Mouse (Mus musculus) megakaryocyte, embryonic 14.5 days (primary cell): Measurements from ENCODE around the gene Rp9. TPM values are rescaled to one million over a fixed set of nuclear protein-coding genes. Genes with fewer than 3 reads are reported as not detected.
"Not testable (repeated sequence)": the region's sequence is repeated elsewhere in the genome, so short reads cannot be mapped to it uniquely, and the experiment has no call there.

Experiments used
- H3K27me3 ChIP-seq: replicated peaks from 2 replicates; pipeline ENCODE3; 2012; ENCODE audit warnings: inconsistent platforms
- H3K36me3 ChIP-seq: replicated peaks from 2 replicates; pipeline ENCODE3; 2012; ENCODE audit warnings: low read length, inconsistent platforms, mixed read lengths
- H3K4me1 ChIP-seq: 2 replicates; pipeline ENCODE4 v1.6.1; 2012; ENCODE audit warnings: inconsistent platforms
- H3K4me3 ChIP-seq: replicated peaks from 2 replicates; pipeline ENCODE3; 2012; ENCODE audit warnings: moderate library complexity, mild to moderate bottlenecking, inconsistent platforms
- H3K9me3 ChIP-seq: 2 replicates; pipeline ENCODE4 v1.6.1; 2012; ENCODE audit warnings: inconsistent platforms
- FLI1 ChIP-seq: IDR thresholded peaks from 2 replicates; pipeline ENCODE4 v1.6.1; 2012; ENCODE audit warnings: low read length, inconsistent platforms, mixed read lengths
- GATA1 ChIP-seq: IDR thresholded peaks from 3 replicates; pipeline ENCODE4 v1.6.1; 2012; ENCODE audit warnings: mixed read lengths, low read length, inconsistent platforms, borderline replicate concordance
- polyA plus RNA-seq: library from polyadenylated mRNA; stranded (reverse); fragments of >175 nt; gene quantifications from 2 replicates; pipeline ENCODE4 v1.2.3, GENCODE M21; 2012; ENCODE audit warnings: low replicate concordance; ENCODE audit not compliant: insufficient read depth

The Rp9 gene
- polyA plus RNA-seq, 1 experiment: 44.5 TPM

DNA sequence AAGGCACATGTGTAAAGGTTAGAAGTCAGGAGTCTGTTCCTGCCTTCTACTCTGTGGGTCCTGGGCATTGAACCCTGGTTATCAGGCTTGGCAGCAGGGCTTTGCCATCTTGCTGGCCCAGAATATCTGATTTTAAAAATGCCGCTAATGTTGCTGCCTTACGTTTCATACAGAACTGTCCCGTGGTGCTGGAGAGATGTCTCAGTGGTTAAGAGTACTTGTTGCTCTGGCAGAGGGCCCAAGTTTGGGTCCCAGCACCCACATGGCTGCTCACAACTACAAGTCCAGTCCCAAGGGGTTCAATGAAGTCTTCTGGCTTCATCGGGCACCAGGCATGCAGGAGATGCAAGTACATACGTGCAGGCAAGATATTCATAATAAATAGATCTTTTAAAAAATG is 3.3 kb downstream of the Rp9 start:
- Histone ChIP-seq H3K27me3 (no peaks in the 10 kb centered on the region), H3K36me3 (peaks cover 46% of the 10 kb centered on the region), H3K9me3 (no peaks in the 10 kb centered on the region), H3K4me3 (no peak overlapping the region), H3K4me1 (peaks cover 14% of the 10 kb centered on the region; the same call in 1 of the 2 replicates)
- TF ChIP-seq FLI1 (no peak), GATA1 (no peak)

DNA sequence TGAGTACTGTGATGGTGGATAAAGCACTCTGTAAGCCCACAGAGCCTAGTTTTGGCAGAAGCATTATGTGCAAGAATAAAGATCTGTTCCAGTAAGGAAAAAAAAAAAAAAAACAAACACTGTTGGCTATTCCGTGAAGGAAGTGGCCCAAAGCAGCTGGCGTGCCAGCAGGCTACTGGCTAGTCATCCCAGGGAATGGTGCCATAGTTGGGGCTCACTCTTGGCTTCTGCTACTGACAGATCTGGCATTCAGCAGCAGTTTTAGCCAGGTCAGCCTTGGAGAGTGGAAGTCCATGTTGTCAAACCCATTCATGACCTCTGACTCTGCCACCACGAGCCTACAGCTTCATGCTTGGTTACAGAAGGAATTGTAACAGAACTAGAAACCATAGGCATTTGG is 7.6 kb downstream of the Rp9 start:
- Histone ChIP-seq H3K9me3 (no peaks in the 10 kb centered on the region), H3K4me3 (no peak overlapping the region), H3K27me3 (no peaks in the 10 kb centered on the region), H3K36me3 (peaks cover 86% of the 10 kb centered on the region), H3K4me1 (peaks cover 23% of the 10 kb centered on the region)
- TF ChIP-seq GATA1 (no peak), FLI1 (no peak)

DNA sequence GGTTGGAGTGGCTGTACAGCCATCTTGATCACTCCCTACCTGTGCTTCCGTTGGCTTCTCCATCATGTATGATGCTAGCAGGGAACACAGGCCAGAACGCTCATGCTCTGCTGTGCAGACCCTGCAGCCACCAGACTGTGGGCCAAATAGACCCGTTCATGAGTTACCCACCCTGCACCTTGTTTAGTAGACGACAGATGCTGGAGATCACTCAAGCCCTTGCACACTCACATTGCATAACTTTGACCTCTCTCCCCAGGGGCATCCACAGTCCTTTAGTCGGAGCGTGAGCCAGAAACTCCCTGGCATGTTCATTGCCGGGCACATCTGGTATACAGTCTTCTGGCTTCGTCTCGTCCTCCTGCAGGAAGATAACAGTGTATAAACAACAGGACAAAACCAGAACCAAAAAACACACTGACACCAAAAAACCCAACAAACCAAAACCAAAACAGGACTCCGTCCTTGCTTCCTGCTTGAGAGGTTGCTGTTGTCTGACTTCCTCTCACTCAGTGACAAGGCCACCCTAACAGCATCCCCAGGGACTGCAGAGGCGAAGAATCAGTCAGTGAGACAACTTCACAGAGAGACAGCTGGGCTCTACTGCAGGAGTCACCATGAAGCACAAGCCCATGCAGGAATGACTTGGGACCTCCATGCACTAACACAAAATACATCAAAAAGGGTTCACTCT is 12.3 kb downstream of the Rp9 start:
- Histone ChIP-seq H3K9me3 (no peaks in the 10 kb centered on the region), H3K4me3 (no peak overlapping the region), H3K27me3 (no peaks in the 10 kb centered on the region), H3K4me1 (peaks cover 19% of the 10 kb centered on the region), H3K36me3 (peaks cover 97% of the 10 kb centered on the region)
- no peak for TF ChIP-seq FLI1
- TF ChIP-seq GATA1: no peak

DNA sequence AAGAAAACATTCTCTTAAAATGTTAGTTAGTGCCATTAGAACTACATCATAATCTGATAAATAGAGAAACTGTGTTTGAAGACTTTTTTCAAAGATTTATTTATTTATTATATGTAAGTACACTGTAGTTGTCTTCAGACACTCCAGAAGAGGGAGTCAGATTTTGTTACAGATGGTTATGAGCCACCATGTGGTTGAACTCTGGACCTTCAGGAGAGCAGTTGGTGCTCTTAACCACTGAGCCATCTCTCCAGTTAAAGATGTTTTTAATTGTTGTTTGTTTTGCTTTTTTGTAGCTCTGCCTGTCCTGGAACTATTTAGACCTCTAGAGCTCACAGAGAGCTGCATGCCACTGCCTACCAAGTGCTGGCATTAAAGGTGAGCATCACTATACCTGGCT is 14.5 kb downstream of the Rp9 start:
- H3K4me3 ChIP-seq: no peak overlapping the region
- H3K36me3 ChIP-seq: peaks cover 99% of the 10 kb centered on the region
- TF ChIP-seq FLI1 (no peak), GATA1 (no peak)
- peaks cover 19% of the 10 kb centered on the region for H3K4me1 ChIP-seq
- H3K27me3 ChIP-seq: no peaks in the 10 kb centered on the region
- H3K9me3 ChIP-seq: no peaks in the 10 kb centered on the region

DNA sequence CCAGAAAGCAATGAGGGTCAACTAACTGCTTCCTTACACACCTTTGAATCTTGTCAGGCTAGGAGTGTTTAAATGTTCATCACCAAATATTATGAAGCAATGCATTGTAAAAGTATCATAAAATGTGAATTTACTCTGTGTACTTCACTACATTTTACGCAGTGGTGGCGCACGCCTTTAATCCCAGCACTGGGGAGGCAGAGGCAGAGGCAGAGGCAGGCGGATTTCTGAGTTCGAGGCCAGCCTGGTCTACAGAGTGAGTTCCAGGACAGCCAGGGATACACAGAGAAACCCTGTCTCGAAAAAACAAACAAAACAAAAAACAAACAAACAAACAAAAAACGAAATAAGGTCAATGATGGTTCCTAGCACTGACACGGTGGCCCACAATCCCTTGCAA is 15.6 kb downstream of the Rp9 start, which contains the start of gene Gm17545:
TSS of gene Gm17545 (plus strand) at position 301 of the 400 bp plus-strand sequence.
- H3K4me3 ChIP-seq, H3K9me3 ChIP-seq, H3K27me3 ChIP-seq: not testable (repeated sequence)
- Histone ChIP-seq H3K4me1 (peaks cover 17% of the 10 kb centered on the region), H3K36me3 (peaks cover 100% of the 10 kb centered on the region)

DNA sequence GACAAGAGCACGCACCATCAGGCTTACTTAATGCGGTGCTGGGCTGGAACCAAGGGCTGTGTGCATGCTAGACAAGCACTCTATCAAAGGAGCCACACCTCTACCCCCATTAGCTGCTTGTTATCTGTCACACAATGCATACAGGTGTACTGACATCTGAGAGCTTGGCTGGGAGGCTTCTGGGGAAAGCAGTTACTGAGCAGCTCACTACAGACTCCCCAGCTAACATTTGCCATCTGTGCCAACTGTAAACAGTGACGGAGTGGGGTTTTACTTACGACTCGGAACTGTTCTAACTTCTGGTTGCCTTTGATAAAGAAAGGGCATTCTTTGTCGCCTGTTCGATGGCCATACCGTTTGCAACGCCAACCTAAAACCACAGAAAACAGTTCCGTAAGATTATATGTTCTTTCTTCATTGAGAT is 16.0 kb downstream of the Rp9 start:
- H3K36me3 ChIP-seq: peaks cover 100% of the 10 kb centered on the region
- no peaks in the 10 kb centered on the region for H3K27me3 ChIP-seq
- TF ChIP-seq GATA1: no peak
- TF ChIP-seq FLI1: no peak
- H3K9me3 ChIP-seq: no peaks in the 10 kb centered on the region
- peaks cover 12% of the 10 kb centered on the region for H3K4me1 ChIP-seq
- no peak overlapping the region for H3K4me3 ChIP-seq

DNA sequence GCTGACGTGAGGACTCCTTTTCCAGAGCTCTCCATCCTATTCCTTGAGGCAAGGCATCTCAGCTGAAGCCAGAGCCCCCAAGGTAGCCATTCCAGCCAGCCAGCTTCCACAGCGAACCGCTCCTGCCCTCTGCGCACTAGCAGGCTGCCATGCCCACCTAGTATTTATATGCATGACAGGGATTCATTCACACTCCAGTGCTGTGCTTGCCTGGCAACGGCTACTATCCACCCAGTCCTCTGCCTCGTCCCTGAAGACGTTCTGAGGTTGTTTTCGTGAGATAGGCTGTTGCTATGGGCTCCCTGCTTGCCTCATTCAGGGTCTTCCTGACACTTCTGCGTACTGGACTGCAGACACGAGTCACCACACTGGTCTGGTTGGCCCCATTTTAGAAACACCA is 16.8 kb downstream of the Rp9 start:
- TF ChIP-seq GATA1 (no peak), FLI1 (no peak)
- Histone ChIP-seq H3K9me3 (no peaks in the 10 kb centered on the region), H3K27me3 (no peaks in the 10 kb centered on the region), H3K4me3 (no peak overlapping the region), H3K4me1 (peaks cover 7% of the 10 kb centered on the region), H3K36me3 (peaks cover 100% of the 10 kb centered on the region)

DNA sequence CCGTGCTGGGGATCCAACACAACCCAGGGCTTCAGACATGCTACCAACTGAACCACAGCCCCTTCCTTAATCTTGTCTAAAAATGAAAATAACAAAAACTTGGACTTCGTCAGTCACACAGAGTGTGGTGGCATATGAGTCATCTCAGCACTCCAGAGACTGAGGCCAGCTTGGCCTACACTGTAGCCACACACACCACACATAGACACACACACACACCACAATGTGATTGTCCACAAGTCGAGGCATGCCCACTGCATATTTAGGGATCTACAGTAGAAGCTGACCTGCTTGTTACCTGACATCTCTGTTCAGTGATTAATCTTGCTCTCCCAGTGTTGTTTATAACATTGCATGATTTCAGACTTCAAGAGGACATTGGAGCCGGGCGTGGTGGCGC is 20.3 kb downstream of the Rp9 start:
- Histone ChIP-seq H3K36me3 (peaks cover 86% of the 10 kb centered on the region), H3K9me3 (no peaks in the 10 kb centered on the region), H3K4me1 (no peaks in the 10 kb centered on the region; the same call in 1 of the 2 replicates), H3K4me3 (no peak overlapping the region), H3K27me3 (no peaks in the 10 kb centered on the region)
- no peak for TF ChIP-seq GATA1
- TF ChIP-seq FLI1: no peak

DNA sequence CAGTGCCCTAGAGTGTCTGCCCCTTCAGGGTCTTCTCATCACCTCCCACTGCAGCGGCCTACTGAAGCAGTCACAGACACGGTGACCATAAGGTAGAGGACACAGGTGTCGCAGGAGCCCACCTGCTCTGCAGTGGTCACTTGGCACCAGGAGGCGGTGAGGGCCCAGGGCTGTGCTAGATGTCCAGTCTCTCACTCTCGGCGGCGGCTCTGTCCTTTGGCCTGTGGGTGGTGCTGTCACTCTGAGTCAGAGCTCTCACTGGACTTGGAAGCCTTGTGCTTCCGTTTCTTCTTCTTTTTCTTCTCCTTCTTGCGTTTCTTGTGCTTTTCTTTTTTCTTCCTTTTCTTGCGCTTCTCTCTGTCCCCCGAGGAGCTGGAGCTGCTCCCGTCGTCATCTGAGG is 21.1 kb downstream of the Rp9 start:
- TF ChIP-seq GATA1 (no peak), FLI1 (no peak)
- Histone ChIP-seq H3K4me3 (no peak overlapping the region), H3K4me1 (no peaks in the 10 kb centered on the region; the same call in 1 of the 2 replicates), H3K36me3 (peaks cover 78% of the 10 kb centered on the region), H3K27me3 (no peaks in the 10 kb centered on the region), H3K9me3 (no peaks in the 10 kb centered on the region)

DNA sequence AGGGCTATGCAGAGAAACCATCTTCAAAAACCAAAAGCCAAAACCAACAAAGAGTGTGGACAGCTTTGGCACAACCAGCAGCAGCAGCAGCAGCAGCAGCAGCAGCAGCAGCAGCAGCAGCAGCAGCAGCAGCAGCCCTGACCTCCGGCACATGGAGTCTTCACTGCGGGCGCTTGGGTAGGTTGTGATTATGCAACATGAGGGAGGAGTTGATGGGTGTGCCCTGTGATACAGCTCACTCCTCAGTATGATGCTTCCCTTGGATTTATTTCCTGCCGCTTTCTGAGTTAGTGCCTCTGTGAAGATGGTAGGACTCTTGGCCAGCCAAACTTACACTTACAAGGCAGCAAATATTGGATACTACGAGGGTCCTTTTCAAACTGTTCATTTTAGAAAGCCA is 22.3 kb downstream of the Rp9 start:
- TF ChIP-seq FLI1 (no peak), GATA1 (no peak)
- Histone ChIP-seq H3K27me3 (no peaks in the 10 kb centered on the region), H3K4me1 (no peaks in the 10 kb centered on the region; the same call in 1 of the 2 replicates), H3K4me3 (no peak overlapping the region), H3K9me3 (no peaks in the 10 kb centered on the region), H3K36me3 (peaks cover 66% of the 10 kb centered on the region)
